Mouse (Mus musculus) intestine, embryonic 14.5 days (tissue): ENCODE measurements around the gene Mypop. TPM values are rescaled to one million over a fixed set of nuclear protein-coding genes. Genes with fewer than 3 reads are reported as not detected.
A peak's percentile ranks its signal among the peaks of the same experiment; 100 is the strongest.

Experiments
- ATAC-seq: fragments of 200-750 bp; cut with Nextera tagmentation; replicated peaks from 2 replicates; pipeline ENCODE4 v1.8.0; 2017; ENCODE audit warnings: low read depth, moderate number of reproducible peaks, moderate TSS enrichment, moderate library complexity; ENCODE audit not compliant: low FRiP score, low TSS enrichment
- DNase-seq: peaks from one replicate; pipeline ENCODE4 v3.0.0-alpha.2; 2018; ENCODE audit warnings: low spot score
- H3K27ac ChIP-seq: fragments of 300-500 bp; sonication (generic); 2 replicates; pipeline ENCODE4 v1.5.1; 2014; ENCODE audit warnings: low read depth, mild to moderate bottlenecking, control low read depth
- H3K27me3 ChIP-seq: fragments of 300-500 bp; sonication (generic); replicated peaks from 2 replicates; pipeline ENCODE4 v1.6.1; 2014; ENCODE audit warnings: low read length, control low read depth; ENCODE audit not compliant: control insufficient read depth, insufficient read depth
- H3K36me3 ChIP-seq: fragments of 300-500 bp; sonication (generic); 2 replicates; pipeline ENCODE4 v1.6.1; 2014; ENCODE audit warnings: low read length, control low read depth; ENCODE audit not compliant: control insufficient read depth, insufficient read depth
- H3K4me1 ChIP-seq: fragments of 300-500 bp; sonication (generic); replicated peaks from 2 replicates; pipeline ENCODE4 v1.6.1; 2014; ENCODE audit warnings: low read length, control low read depth, mixed read lengths; ENCODE audit not compliant: control insufficient read depth, insufficient read depth
- H3K4me2 ChIP-seq: fragments of 300-500 bp; sonication (generic); 2 replicates; pipeline ENCODE4 v1.6.1; 2014; ENCODE audit warnings: low read length
- H3K4me3 ChIP-seq: fragments of 300-500 bp; sonication (generic); 2 replicates; pipeline ENCODE4 v1.5.1; 2014; ENCODE audit warnings: low read depth, low read length, control low read depth, mixed read lengths
- H3K9ac ChIP-seq: fragments of 300-500 bp; sonication (generic); 2 replicates; pipeline ENCODE4 v1.6.1; 2014; ENCODE audit warnings: mild to moderate bottlenecking, low read length
- H3K9me3 ChIP-seq: fragments of 300-500 bp; sonication (generic); 2 replicates; pipeline ENCODE4 v1.6.1; 2016; ENCODE audit warnings: low read length, control low read depth; ENCODE audit not compliant: control insufficient read depth
- WGBS: fragments of 180-500 bp; shearing (Covaris S2); extraction: QIAGEN DNeasy Blood & Tissue Kit; methylation state at CpG from one replicate; pipeline ENCODE4 v1.1.7; 2014; 5-methylcytosine and 5-hydroxymethylcytosine counted together
- polyA plus RNA-seq: library from polyadenylated mRNA; unstranded; fragments of >200 nt; fragmentation: Nextera tagmentation; extraction: Ambion mirVana; gene quantifications from 2 replicates; pipeline ENCODE4 v1.2.1, GENCODE M21; 2014

Gene Mypop
- polyA plus RNA-seq = 2.8 and 3.2 TPM in 2 replicates

- peak within 1 kb of the TSS; percentile 81 for H3K4me2 ChIP-seq
- peak within 1 kb of the TSS; percentile 51 for H3K4me3 ChIP-seq
- no peaks in the 10 kb centered on the region for H3K9me3 ChIP-seq
- peak within 1 kb of the TSS; percentile 42 for H3K9ac ChIP-seq
- peak; percentile 97 for DNase-seq
- peak; percentile 91 for ATAC-seq
- peaks cover 6% of the 10 kb centered on the region; the same call in 1 of the 2 replicates for H3K36me3 ChIP-seq
- peak within 1 kb of the TSS; percentile 74 for H3K27ac ChIP-seq
- peaks cover 9% of the 10 kb centered on the region for H3K4me1 ChIP-seq
- H3K27me3 ChIP-seq = peaks cover 29% of the 10 kb centered on the region
- under 1% methylated on average over 37 of the region's 37 CpGs for WGBS
Measured at GRCm38 (mm10) chr7:18990601-18991295, at the start of gene Mypop. Mypop (plus strand) TSS chr7:18991245.

DNA sequence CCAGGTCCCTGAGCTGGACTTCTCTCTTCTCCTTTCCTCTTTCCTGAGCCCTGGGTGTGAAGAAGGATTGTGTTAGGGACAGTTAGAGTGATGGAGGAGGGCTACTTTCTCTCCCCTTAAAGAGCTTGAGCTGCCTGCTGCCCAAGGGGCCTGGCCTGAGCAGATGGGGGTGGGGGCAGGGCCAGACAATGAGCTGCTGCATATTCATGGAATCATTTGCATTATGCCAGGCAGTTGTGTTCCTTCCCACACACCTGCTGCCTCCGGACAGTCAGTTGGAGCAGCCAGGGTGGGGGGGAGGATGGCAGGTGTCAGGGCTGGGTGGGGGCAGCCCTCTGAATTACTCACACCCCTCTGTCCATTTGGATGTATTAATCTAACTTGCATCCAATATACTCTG is 48.7 kb upstream of the Mypop start:
- Histone ChIP-seq H3K27me3 (no peaks in the 10 kb centered on the region; the same call in 1 of the 2 replicates), H3K4me2 (no peak overlapping the region), H3K4me1 (no peaks in the 10 kb centered on the region), H3K4me3 (no peak overlapping the region), H3K36me3 (no peaks in the 10 kb centered on the region), H3K9ac (no peak overlapping the region), H3K27ac (no peak overlapping the region), H3K9me3 (no peaks in the 10 kb centered on the region)
- ATAC-seq (no peak), DNase-seq (no peak)
- WGBS = 29% methylated on average over 1 of the region's 1 CpGs

DNA sequence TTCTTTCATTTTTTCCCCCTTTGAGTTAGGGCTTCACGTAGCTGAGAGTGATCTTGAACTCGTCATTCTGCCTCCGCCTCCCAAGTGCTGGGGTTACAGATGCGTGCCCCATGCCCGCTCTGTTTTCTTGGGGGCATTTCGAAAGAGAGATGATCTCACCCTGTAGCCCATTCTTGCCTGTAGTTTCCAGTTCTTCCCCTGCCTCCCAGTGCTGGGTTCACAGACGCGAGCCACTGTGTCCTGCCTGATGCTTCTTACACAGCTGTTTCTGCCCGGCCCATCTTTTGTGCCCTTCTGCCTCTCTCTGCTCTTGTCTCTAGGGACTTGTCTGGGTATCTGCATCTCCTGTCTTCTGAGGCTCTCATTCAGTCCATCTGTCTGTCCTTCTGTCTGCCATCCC is 48.2 kb upstream of the Mypop start:
- Histone ChIP-seq H3K27me3 (no peaks in the 10 kb centered on the region; the same call in 1 of the 2 replicates), H3K27ac (no peak overlapping the region), H3K9me3 (no peaks in the 10 kb centered on the region), H3K4me1 (no peaks in the 10 kb centered on the region), H3K36me3 (no peaks in the 10 kb centered on the region), H3K9ac (no peak overlapping the region), H3K4me2 (no peak overlapping the region), H3K4me3 (no peak overlapping the region)
- ATAC-seq (no peak), DNase-seq (no peak)
- 56% methylated on average over 9 of the region's 9 CpGs for WGBS

DNA sequence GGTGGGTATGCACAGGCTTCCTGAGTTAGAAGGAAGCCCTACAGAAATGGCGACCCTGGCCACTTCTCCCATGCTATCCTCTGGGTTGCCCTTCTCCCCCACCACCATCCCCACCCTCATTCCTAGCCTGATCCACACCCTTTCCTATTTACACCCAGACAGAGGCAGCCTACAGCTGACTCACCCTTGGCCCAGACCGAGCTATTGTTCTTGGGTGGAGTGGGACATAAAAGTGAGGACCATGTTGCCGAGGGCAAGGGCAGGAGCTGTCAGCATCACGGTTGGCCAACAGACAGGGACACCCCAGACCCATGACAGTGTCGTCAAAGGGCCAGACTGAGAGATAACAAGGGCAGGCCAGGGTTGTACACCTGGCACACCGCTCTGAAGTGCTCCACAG is 42.9 kb upstream of the Mypop start:
- Histone ChIP-seq H3K9ac (no peak overlapping the region), H3K27ac (no peak overlapping the region), H3K27me3 (peaks cover 12% of the 10 kb centered on the region), H3K9me3 (no peaks in the 10 kb centered on the region), H3K4me2 (no peak overlapping the region), H3K36me3 (no peaks in the 10 kb centered on the region), H3K4me1 (no peaks in the 10 kb centered on the region), H3K4me3 (no peak overlapping the region)
- DNase-seq (no peak), ATAC-seq (no peak)
- 66% methylated on average over 6 of the region's 6 CpGs for WGBS

GRCm38 (mm10) chr7:18949781-18950522 is 41.1 kb upstream of the Mypop start:
- Histone ChIP-seq H3K27me3 (peaks cover 12% of the 10 kb centered on the region), H3K36me3 (no peaks in the 10 kb centered on the region), H3K9me3 (no peaks in the 10 kb centered on the region), H3K4me2 (no peak overlapping the region), H3K4me1 (no peaks in the 10 kb centered on the region), H3K9ac (no peak overlapping the region), H3K27ac (no peak overlapping the region), H3K4me3 (no peak overlapping the region)
- WGBS = 35% methylated on average over 12 of the region's 12 CpGs
- DNase-seq (no peak), ATAC-seq (no peak)

- H3K4me1 ChIP-seq = no peaks in the 10 kb centered on the region
- no peak overlapping the region for H3K9ac ChIP-seq
- no peak overlapping the region for H3K4me3 ChIP-seq
- no peak overlapping the region for H3K27ac ChIP-seq
- DNase-seq (no peak), ATAC-seq (no peak)
- H3K36me3 ChIP-seq = no peaks in the 10 kb centered on the region
- no peaks in the 10 kb centered on the region for H3K9me3 ChIP-seq
- H3K4me2 ChIP-seq = no peak overlapping the region
- WGBS = 27% methylated on average over 18 of the region's 18 CpGs
- peaks cover 12% of the 10 kb centered on the region for H3K27me3 ChIP-seq
Measured at GRCm38 (mm10) chr7:18950523-18951315, 40.3 kb upstream of the Mypop start.

GRCm38 (mm10) chr7:18951397-18951796 is 39.6 kb upstream of the Mypop start:
- 14% methylated on average over 15 of the region's 15 CpGs for WGBS
- no peak overlapping the region for H3K4me3 ChIP-seq
- ATAC-seq (no peak), DNase-seq (peak; percentile 90)
- H3K9me3 ChIP-seq = no peaks in the 10 kb centered on the region
- H3K27me3 ChIP-seq = peaks cover 17% of the 10 kb centered on the region
- no peaks in the 10 kb centered on the region for H3K4me1 ChIP-seq
- H3K36me3 ChIP-seq = no peaks in the 10 kb centered on the region
- no peak overlapping the region for H3K27ac ChIP-seq
- no peak overlapping the region for H3K9ac ChIP-seq
- no peak overlapping the region for H3K4me2 ChIP-seq

GRCm38 (mm10) chr7:18957569-18958383 is 33.3 kb upstream of the Mypop start:
- under 1% methylated on average over 86 of the region's 107 CpGs for WGBS
- Histone ChIP-seq H3K4me1 (0 out of 2 replicates have a peak, but pooled peaks cover 6% of the 10 kb centered on the region), H3K27me3 (peaks cover 68% of the 10 kb centered on the region), H3K9ac (peak overlapping the region; percentile 46), H3K4me2 (peak overlapping the region; percentile 96), H3K36me3 (no peaks in the 10 kb centered on the region), H3K9me3 (no peaks in the 10 kb centered on the region), H3K4me3 (peak overlapping the region; percentile 59), H3K27ac (no peak overlapping the region)
- peak; percentile 90 for ATAC-seq
- DNase-seq = peak; percentile 74
